Mouse (Mus musculus) forebrain, embryonic 12.5 days (tissue): Measurements from ENCODE around the gene Zyg11b. TPM values are rescaled to one million over a fixed set of nuclear protein-coding genes. Genes with fewer than 3 reads are reported as not detected.
A peak's percentile ranks its signal among the peaks of the same experiment; 100 is the strongest.

ENCODE experiments used
- ATAC-seq: fragments of 200-750 bp; cut with Nextera tagmentation; 2 replicates; pipeline ENCODE4 v1.8.0; 2017; ENCODE audit warnings: moderate TSS enrichment; ENCODE audit not compliant: low FRiP score
- H3K27ac ChIP-seq: fragments of 300-500 bp; sonication (generic); 2 replicates; pipeline ENCODE4 v1.5.1; 2016; ENCODE audit warnings: mild to moderate bottlenecking
- H3K27me3 ChIP-seq: fragments of 300-500 bp; sonication (generic); 2 replicates; pipeline ENCODE4 v1.6.1; 2016; ENCODE audit warnings: mild to moderate bottlenecking
- H3K36me3 ChIP-seq: fragments of 300-500 bp; sonication (generic); replicated peaks from 2 replicates; pipeline ENCODE4 v1.6.1; 2016; ENCODE audit warnings: mild to moderate bottlenecking
- H3K4me1 ChIP-seq: fragments of 300-500 bp; sonication (generic); 2 replicates; pipeline ENCODE4 v1.6.1; 2016
- H3K4me2 ChIP-seq: fragments of 300-500 bp; sonication (generic); 2 replicates; pipeline ENCODE4 v1.6.1; 2016; ENCODE audit warnings: mild to moderate bottlenecking, moderate library complexity
- H3K4me3 ChIP-seq: fragments of 300-500 bp; sonication (generic); replicated peaks from 2 replicates; pipeline ENCODE4 v1.5.1; 2016; ENCODE audit warnings: mild to moderate bottlenecking
- H3K9ac ChIP-seq: fragments of 300-500 bp; sonication (generic); 2 replicates; pipeline ENCODE4 v1.6.1; 2016; ENCODE audit warnings: mild to moderate bottlenecking
- H3K9me3 ChIP-seq: fragments of 300-500 bp; sonication (generic); 2 replicates; pipeline ENCODE4 v1.6.1; 2016
- WGBS: fragments of 180-500 bp; shearing (Covaris S2); methylation state at CpG from one replicate; pipeline ENCODE4 v1.1.7; 2016; 5-methylcytosine and 5-hydroxymethylcytosine counted together
- polyA plus RNA-seq: library from polyadenylated mRNA; unstranded; fragments of >200 nt; fragmentation: Nextera tagmentation; extraction: Ambion mirVana; gene quantifications from 2 replicates; pipeline ENCODE4 v1.2.1, GENCODE M21; 2016

Zyg11b gene
- 26.2 and 31.1 TPM in 2 replicates for polyA plus RNA-seq

DNA sequence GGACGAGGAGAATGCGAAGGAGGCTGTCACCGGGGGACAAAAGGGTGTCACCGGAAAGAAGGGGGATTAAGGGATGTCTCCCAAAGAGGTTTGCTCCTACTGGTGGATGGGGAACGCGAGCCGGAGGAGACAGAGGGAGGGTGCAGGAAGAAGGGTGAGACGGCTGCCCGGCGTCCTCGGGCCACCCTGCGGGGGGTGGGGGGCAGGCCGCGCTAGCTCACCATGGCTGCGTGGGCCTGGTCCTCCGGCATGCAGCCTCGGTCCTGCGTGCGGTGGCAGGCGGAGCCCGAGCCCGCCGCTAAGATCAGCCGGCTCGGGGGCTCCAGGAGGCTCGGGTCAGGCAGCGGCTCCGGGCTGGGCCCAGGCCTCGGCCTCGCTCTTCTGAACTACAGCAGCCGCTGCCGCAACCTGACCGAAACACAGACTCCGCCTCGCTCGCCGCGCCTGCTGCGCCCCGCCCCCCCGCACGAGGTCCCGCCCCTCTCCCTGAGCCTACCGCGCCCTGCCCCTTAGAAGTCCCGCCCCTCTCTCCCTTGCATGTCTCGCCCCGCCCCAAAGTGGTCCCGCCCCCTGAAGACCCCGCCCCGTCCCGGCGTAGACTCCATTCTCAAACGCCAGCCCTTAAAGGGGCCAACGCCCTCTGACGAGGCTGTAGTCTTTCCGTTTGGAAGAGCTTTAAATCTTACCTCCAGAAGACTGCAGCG is at the start of gene Zyg11b:
Gene Zyg11b (minus strand): TSS at position 427 of the 704 bp plus-strand sequence.
- H3K4me2 ChIP-seq: peak within 1 kb of the TSS; percentile 79
- WGBS: under 1% methylated on average over 43 of the region's 58 CpGs
- H3K9ac ChIP-seq: peak within 1 kb of the TSS; percentile 94
- peak within 1 kb of the TSS; percentile 92 for H3K27ac ChIP-seq
- no peaks in the 10 kb centered on the region for H3K27me3 ChIP-seq
- peak; percentile 94 for ATAC-seq
- H3K4me1 ChIP-seq: peaks cover 17% of the 10 kb centered on the region
- H3K36me3 ChIP-seq: no peaks in the 10 kb centered on the region
- peak within 1 kb of the TSS; percentile 90 for H3K4me3 ChIP-seq
- peaks cover 8% of the 10 kb centered on the region for H3K9me3 ChIP-seq

DNA sequence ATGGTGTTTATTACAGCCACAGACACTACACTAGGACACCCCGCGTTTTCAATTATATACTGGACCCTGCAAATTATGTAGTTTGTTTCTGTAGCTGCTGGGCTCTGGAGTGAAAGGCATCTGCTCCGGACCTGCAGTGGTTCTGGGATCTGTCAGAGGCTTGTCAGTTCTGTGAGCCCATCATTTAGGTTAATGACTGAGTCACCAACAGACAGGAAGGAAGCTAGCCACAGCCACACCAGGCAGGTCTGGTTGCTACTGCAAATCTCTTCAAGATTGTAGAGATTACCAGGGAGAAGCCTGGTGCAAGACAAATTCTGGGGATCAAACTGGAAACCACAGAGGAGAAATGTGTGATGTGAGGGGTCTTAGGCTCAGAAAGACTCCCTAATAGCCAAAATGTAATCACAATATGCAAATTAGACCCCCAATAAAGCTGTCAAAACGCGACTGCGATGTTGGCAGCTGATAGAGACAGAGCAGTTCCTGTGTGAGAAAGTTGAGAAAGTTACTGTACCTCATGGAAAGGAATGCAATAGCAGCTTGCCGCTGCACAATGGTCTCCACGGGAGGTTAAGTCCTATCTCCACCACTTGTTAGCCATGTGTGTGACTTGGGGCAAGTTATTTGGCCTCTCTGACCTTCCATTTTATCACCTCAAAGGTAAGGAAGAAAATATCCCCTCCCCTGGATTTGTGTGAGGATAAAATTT is 49.1 kb upstream of the Zyg11b start:
- no peaks in the 10 kb centered on the region for H3K27me3 ChIP-seq
- H3K4me1 ChIP-seq: peaks cover 42% of the 10 kb centered on the region
- H3K9me3 ChIP-seq: no peaks in the 10 kb centered on the region
- no peak overlapping the region for H3K4me2 ChIP-seq
- H3K9ac ChIP-seq: no peak overlapping the region
- 40% methylated on average over 8 of the region's 8 CpGs for WGBS
- H3K36me3 ChIP-seq: no peaks in the 10 kb centered on the region
- H3K27ac ChIP-seq: peak overlapping the region; percentile 86; the same call in 1 of the 2 replicates
- no peak for ATAC-seq
- H3K4me3 ChIP-seq: no peak overlapping the region

DNA sequence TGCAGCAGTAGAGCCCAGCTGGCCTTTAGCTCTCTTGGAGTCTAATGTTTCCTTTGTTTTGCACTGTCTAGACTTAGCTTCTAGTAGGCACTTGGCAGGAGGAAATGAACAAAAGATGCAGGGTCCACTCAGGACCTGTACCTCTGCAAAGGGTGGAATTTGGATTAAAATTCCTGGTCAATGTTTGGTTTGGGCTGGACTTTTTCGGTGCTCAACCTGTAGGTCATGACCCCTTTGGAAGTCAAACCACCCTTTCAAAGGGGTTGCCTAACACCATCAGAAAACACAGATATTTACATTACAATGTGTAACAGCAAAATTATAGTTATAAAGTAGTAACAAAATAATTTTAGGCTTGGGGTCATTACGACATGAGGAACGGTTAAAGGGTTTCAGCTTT is 48.2 kb upstream of the Zyg11b start:
- H3K27ac ChIP-seq: 0 out of 2 replicates have a peak overlapping the region, but pooled peaks have one; percentile 42

DNA sequence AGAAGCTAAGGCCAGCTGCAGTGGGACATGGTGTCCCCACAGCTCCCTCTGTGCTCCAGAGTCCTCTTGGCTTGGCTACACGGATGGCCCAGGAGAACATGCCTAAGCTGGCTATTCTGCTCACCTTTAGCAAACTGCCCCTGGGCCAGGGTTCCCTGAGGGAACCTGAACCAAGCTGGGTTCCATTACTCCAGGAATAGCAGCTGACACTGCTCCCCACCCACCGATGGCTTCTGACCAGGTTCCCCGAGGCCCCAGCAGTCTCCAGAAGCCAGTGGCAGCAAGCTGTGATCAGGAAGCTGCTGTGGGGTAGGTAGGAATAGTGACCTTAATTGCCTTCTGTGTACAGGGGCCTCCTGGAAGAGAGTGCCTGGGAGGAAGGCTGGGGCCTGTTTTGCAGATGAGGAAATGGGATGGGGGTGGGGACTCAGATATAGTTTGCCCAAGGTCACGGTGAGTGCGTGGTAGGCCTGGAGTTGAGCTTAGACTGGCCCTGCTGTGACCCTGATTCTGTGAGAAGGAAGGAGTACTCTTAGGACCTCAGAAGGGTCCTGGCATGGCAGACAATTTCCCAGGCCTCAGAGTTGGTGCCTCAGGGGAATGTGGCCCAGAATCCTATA is 47.5 kb upstream of the Zyg11b start:
- Histone ChIP-seq H3K27me3 (no peaks in the 10 kb centered on the region), H3K4me2 (no peak overlapping the region), H3K36me3 (no peaks in the 10 kb centered on the region), H3K4me3 (no peak overlapping the region), H3K9ac (no peak overlapping the region), H3K27ac (no peak overlapping the region), H3K9me3 (no peaks in the 10 kb centered on the region), H3K4me1 (peaks cover 51% of the 10 kb centered on the region)
- ATAC-seq: no peak
- WGBS: 82% methylated on average over 5 of the region's 5 CpGs

More for the DNA sequence above, 48.2 kb upstream of the Zyg11b start:
- 81% methylated on average over 3 of the region's 3 CpGs for WGBS
- H3K9me3 ChIP-seq: no peaks in the 10 kb centered on the region
- H3K4me3 ChIP-seq: no peak overlapping the region
- H3K4me2 ChIP-seq: no peak overlapping the region
- H3K4me1 ChIP-seq: peaks cover 51% of the 10 kb centered on the region
- no peaks in the 10 kb centered on the region for H3K36me3 ChIP-seq
- H3K27me3 ChIP-seq: no peaks in the 10 kb centered on the region
- H3K9ac ChIP-seq: no peak overlapping the region
- no peak for ATAC-seq

DNA sequence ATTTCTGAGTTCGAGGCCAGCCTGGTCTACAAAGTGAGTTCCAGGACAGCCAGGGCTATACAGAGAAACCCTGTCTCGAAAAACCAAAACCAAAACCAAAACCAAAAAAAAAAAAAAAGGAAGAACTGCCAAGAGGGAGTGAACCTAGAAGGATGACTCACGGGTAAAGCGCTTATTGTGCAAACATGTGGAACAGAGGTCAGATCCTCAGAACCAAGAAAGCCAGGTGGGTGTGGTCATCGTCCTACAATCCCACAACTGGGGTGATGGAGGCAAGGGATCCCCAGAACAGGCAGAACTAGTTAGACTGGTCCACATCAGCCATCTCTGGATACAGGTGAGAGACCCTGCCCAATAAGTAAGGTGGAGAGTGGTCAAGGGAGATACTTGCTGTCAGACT is 46.2 kb upstream of the Zyg11b start:
- Histone ChIP-seq H3K4me2 (no peak overlapping the region), H3K27me3 (no peaks in the 10 kb centered on the region), H3K27ac (no peak overlapping the region), H3K9me3 (no peaks in the 10 kb centered on the region), H3K36me3 (no peaks in the 10 kb centered on the region), H3K9ac (no peak overlapping the region), H3K4me3 (no peak overlapping the region), H3K4me1 (peaks cover 51% of the 10 kb centered on the region)
- WGBS: 89% methylated on average over 5 of the region's 5 CpGs
- ATAC-seq: no peak

DNA sequence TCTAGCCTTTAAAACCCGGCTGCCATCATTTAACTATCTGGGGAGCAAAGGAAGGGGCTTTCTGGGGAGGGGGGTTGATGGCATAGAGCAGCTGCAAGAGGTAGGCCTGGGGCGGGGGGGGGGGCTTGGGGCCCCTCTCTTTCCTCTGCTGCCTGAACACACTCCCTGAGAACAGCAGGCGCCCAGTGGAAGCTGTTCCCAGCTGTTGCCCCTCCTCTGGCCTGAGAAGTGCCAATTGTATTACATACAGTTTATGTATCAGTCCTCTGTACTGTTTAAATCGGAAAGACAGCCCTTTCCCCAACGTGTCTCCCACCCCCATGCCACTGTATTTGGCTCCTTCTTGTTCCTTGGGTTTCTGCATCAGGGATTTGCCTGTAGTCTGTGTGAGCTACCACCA is 44.9 kb upstream of the Zyg11b start:
- no peak overlapping the region for H3K4me2 ChIP-seq
- H3K4me1 ChIP-seq: peaks cover 45% of the 10 kb centered on the region
- ATAC-seq: no peak
- 19% methylated on average over 4 of the region's 5 CpGs for WGBS
- no peaks in the 10 kb centered on the region for H3K27me3 ChIP-seq
- H3K4me3 ChIP-seq: no peak overlapping the region
- peak overlapping the region; percentile 36; the same call in 1 of the 2 replicates for H3K27ac ChIP-seq
- no peak overlapping the region for H3K9ac ChIP-seq
- no peaks in the 10 kb centered on the region for H3K9me3 ChIP-seq
- H3K36me3 ChIP-seq: no peaks in the 10 kb centered on the region

DNA sequence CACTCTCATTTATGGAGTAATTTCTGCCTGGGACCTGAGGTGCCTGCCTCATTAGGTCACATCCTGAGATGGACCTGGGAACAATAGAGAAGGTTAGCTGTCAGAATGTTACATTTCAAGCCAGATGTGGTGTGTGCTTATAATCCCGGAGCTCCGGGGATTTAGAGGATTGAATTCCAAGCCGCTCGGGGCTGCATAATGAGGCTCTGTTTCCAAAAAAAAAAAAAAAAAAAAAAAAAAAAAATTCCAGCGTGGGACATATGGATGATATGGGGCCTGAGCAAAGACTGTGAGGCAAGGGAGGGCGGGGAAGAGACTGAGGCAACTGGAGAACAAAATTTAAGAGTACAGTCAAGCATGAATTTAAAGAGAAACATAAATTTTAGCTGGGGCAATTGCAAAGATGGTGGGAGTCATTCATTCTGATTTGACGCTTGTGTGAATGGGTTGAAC is 43.8 kb upstream of the Zyg11b start:
- H3K4me3 ChIP-seq: no peak overlapping the region
- 4% methylated on average over 7 of the region's 7 CpGs for WGBS
- H3K4me1 ChIP-seq: peaks cover 33% of the 10 kb centered on the region
- 0 out of 2 replicates have a peak, but pooled peaks cover 2% of the 10 kb centered on the region for H3K36me3 ChIP-seq
- 0 out of 2 replicates have a peak, but pooled peaks have one; percentile 27 for ATAC-seq
- H3K4me2 ChIP-seq: no peak overlapping the region
- no peaks in the 10 kb centered on the region for H3K27me3 ChIP-seq
- H3K27ac ChIP-seq: peak overlapping the region; percentile 36
- no peak overlapping the region for H3K9ac ChIP-seq
- no peaks in the 10 kb centered on the region for H3K9me3 ChIP-seq

DNA sequence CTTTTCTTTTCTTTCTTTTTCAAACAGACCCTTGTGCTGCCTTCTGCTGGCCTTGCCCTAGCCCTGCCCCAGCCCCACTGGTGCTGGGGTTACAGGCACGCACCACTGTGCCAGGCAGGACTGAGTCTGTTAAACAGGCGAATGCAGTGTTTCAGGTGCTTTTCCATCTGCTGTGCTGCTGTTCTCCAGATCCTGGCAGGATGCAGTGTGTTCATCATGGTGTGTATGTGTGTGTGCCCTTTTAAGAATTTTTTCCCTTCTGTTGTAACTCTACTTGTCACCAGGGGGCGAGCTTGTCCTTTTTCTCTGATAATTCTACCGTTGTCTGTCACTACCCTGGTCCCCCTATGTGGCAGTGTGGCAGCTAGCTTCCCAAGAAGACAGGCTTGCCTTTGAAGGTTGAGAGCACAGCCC is 38.4 kb upstream of the Zyg11b start:
- no peak overlapping the region for H3K4me3 ChIP-seq
- H3K27ac ChIP-seq: peak overlapping the region; percentile 73
- no peaks in the 10 kb centered on the region for H3K27me3 ChIP-seq
- peaks cover 39% of the 10 kb centered on the region for H3K36me3 ChIP-seq
- peak; percentile 79 for ATAC-seq
- peaks cover 16% of the 10 kb centered on the region for H3K4me1 ChIP-seq
- H3K9me3 ChIP-seq: no peaks in the 10 kb centered on the region
- H3K4me2 ChIP-seq: no peak overlapping the region
- peak overlapping the region; percentile 42 for H3K9ac ChIP-seq
- 17% methylated on average over 4 of the region's 4 CpGs for WGBS

DNA sequence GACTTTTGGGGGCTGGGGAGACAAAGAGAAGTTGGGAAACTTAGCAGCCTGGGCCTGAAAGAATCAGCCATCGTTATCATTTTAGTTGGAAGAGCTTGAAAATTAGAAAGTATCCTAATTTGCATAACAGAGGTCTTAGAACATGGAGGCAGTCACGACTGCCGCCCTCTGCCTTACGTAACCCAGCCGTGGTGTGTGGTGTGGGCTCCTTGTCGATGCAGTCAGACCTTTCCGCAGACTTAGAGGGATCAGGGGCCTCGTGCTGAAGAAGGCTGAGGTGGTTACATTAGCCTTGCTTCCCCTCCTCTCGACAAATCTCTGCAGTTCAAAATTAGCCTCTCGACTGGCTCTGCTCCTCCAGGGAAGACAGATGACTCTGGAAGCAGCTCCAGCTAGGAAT is 37.9 kb upstream of the Zyg11b start:
- H3K9me3 ChIP-seq: no peaks in the 10 kb centered on the region
- no peak overlapping the region for H3K4me2 ChIP-seq
- WGBS: 56% methylated on average over 10 of the region's 10 CpGs
- ATAC-seq: 0 out of 2 replicates have a peak, but pooled peaks have one; percentile 33
- H3K4me1 ChIP-seq: peaks cover 14% of the 10 kb centered on the region
- H3K27me3 ChIP-seq: no peaks in the 10 kb centered on the region
- H3K36me3 ChIP-seq: peaks cover 44% of the 10 kb centered on the region
- H3K4me3 ChIP-seq: no peak overlapping the region
- peak overlapping the region; percentile 73 for H3K27ac ChIP-seq
- H3K9ac ChIP-seq: peak overlapping the region; percentile 42

DNA sequence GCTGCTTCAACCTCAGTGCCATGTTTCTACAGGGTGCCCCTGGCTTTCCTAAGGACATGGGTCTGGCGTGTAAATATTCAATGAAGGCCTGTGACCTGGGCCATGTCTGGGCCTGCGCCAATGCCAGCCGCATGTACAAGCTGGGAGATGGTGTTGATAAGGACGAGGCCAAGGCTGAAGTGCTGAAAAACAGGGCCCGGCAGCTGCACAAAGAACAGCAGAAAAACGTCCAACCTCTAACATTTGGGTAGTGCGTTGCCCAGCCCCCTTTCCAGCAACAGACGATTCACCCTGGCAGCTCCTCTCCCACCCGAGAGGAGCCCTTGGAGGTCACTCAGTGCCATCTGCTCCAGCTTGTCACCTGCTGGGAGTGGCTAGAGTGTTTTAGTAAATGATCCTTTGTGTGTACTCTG is 37.4 kb upstream of the Zyg11b start:
- H3K9ac ChIP-seq: no peak overlapping the region; the same call in 1 of the 2 replicates
- H3K27ac ChIP-seq: peak overlapping the region; percentile 73
- H3K4me2 ChIP-seq: no peak overlapping the region
- H3K4me3 ChIP-seq: no peak overlapping the region
- peaks cover 14% of the 10 kb centered on the region for H3K4me1 ChIP-seq
- no peaks in the 10 kb centered on the region for H3K27me3 ChIP-seq
- H3K36me3 ChIP-seq: peaks cover 47% of the 10 kb centered on the region
- 72% methylated on average over 9 of the region's 9 CpGs for WGBS
- 0 out of 2 replicates have a peak, but pooled peaks have one; percentile 43 for ATAC-seq
- no peaks in the 10 kb centered on the region for H3K9me3 ChIP-seq

DNA sequence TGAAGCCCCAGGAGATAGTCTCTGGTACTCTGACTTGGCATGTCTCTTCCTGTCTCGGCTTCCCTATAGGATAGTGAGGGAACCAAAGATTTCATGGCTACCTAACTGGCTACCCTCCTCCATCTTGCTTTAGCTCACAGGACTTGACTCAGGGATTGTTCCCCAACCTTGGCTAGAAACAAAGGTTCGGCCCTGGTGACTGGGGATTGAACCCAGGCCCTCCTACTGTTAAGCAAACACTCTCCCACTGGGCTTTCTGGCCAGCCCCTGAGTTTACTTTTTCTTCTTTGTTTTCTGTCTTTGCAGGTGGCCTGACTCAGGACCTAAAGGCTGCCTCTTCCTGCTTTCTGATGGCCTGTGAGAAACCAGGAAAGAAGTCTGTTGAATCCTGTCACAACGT is 36.9 kb upstream of the Zyg11b start:
- Histone ChIP-seq H3K27me3 (no peaks in the 10 kb centered on the region), H3K27ac (peak overlapping the region; percentile 73), H3K4me1 (peaks cover 14% of the 10 kb centered on the region), H3K4me3 (no peak overlapping the region), H3K4me2 (no peak overlapping the region), H3K9me3 (no peaks in the 10 kb centered on the region), H3K9ac (no peak overlapping the region), H3K36me3 (peaks cover 52% of the 10 kb centered on the region)
- WGBS: 38% methylated on average over 3 of the region's 3 CpGs
- ATAC-seq: no peak

DNA sequence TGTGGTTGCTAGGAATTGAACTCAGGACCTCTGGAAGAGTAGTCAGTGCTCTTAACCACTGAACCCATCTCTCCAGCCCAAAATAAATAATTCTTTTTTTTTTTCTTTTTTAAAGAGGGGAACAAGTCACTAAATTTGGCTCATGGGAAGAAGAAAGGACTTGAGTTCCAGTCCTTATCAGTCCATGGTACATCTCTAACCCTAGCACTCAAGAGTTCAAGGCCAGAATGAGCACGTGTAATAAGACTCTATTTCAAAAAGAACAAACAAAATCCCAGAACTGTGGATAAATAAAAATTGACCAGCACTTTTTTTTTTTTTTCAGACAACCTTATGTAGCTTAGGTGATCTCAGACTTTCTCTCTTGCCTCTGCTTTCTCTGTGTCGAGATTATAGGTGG is 35.9 kb upstream of the Zyg11b start:
- no peak overlapping the region for H3K4me2 ChIP-seq
- 85% methylated on average over 2 of the region's 2 CpGs for WGBS
- H3K27me3 ChIP-seq: no peaks in the 10 kb centered on the region
- H3K9me3 ChIP-seq: no peaks in the 10 kb centered on the region
- H3K9ac ChIP-seq: no peak overlapping the region
- no peak for ATAC-seq
- no peak overlapping the region for H3K27ac ChIP-seq
- H3K36me3 ChIP-seq: peaks cover 61% of the 10 kb centered on the region
- no peak overlapping the region for H3K4me3 ChIP-seq
- H3K4me1 ChIP-seq: peaks cover 14% of the 10 kb centered on the region
